Mouse (Mus musculus): ENCODE results near the gene Fancd2.

Fancd2 gene

DNA sequence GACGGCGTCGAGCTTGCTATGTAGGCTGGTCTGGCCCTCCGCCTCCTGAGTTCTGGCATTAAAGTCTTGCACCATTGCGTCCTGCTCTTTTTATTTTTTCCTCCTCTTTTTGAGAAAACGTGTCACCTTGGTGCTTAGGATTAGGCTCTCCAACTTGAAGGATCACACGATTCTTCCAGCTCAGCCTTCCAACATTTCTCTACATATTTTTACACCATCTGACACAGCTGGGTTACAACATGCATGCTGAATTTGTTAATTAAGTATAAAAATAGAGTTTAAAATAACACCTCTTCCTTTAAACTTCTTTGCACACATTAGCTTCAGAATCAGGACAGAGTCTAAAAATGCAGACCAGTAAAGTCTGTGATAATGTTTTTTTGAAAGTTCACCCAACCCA lies 77.8 kb downstream of the Fancd2 start:
- DNase-seq (ENCODE audit: low read depth, low spot score) = no peak

GRCm38 (mm10) chr6:113612258-113612969 lies 80.9 kb downstream of the Fancd2 start:
- DNase-seq (ENCODE audit: low read depth, low spot score) = no peak

DNA sequence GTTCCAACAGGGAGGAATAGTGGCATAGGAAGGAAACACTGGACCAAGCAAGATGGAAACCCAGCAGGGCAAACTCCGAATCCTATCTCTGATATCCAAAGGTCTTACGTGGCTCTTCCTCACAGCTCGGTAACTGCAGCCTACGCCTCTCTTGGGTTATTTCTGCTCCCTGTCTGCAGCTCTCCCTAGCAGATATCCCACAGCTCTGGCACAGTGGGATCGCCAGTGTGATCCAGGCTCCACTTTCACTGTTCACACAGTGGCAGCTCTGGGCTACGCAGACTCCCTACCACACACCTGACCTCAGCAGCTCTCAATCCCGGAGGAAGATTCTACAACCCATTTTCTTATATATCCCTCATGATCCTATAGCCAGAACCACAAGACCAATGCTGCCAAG lies 82.7 kb downstream of the Fancd2 start:
- DNase-seq (ENCODE audit: low read depth, low spot score) = no peak

GRCm38 (mm10) chr6:113614997-113615396 lies 83.5 kb downstream of the Fancd2 start:
- DNase-seq (ENCODE audit: low read depth, low spot score) = no peak

- DNase-seq (ENCODE audit: low read depth, low spot score) = no peak
Observed at GRCm38 (mm10) chr6:113615489-113615888, 84.0 kb downstream of the Fancd2 start.

GRCm38 (mm10) chr6:113623386-113623785 lies 91.9 kb downstream of the Fancd2 start:
- no peak for DNase-seq (ENCODE audit: low read depth, low spot score)

GRCm38 (mm10) chr6:113623941-113624751 lies 92.7 kb downstream of the Fancd2 start, which contains the start of gene Vhl:
Gene Vhl, plus strand, starts transcription at chr6:113623959.
- DNase-seq (ENCODE audit: low read depth, low spot score) = peak; percentile 66

GRCm38 (mm10) chr6:113624989-113625770 lies 93.7 kb downstream of the Fancd2 start:
- no peak for DNase-seq (ENCODE audit: low read depth, low spot score)

DNA sequence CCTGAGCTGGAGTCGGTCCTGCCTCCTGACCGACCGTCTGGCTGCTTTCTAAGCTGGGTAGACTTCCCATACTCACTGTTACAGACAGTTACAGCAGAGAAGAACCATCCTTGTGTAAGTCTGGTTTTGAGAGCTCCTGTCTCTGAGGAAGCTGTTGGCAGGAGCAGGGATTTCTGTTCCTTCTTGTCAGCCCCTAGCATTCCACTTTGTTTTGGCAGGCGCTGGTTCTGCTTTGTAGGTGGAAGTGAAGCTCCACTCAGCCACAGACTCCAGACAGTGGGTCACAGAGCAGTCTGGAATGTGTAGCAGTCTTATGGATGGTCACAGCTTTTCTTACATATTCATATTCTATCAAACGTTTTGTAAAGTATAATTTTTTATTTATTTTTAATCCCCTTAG lies 98.8 kb downstream of the Fancd2 start:
- no peak for DNase-seq (ENCODE audit: low read depth, low spot score)

GRCm38 (mm10) chr6:113632863-113633262 lies 101.4 kb downstream of the Fancd2 start:
- no peak for DNase-seq (ENCODE audit: low read depth, low spot score)

DNA sequence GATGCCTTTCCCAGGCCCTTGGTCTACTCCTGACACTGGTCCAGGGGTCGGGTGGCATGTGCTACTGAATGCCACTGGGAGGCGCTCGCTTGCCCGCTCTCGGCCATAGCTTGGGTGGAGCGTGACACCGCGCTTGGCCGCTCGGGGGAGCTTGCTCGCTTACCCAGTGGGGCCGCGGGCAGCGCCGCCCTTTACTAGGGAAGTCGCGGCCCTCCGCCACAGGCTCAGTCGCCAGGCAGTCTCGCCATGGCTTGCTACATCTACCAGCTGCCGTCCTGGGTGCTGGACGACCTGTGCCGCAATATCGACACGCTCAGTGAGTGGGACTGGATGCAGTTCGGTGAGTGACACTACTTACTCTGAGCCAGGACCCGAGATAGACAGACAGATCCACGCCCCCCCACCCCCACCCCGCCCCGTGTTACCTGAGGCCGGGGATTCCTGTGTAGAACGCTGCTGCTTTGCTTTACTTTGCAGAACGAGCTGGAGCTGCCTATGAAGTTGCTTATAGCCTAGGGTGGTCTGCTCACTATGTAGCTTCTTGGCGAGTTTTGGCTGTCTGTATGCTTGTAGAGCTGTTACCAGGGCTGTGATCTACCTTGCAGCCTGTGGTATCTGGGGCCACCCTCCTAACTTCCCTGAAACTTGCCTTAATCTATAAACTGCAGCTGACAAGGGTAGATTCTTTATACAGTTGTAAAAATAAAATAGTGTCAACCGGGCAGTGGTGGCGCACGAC lies 107.0 kb downstream of the Fancd2 start, which contains the start of gene Irak2:
Irak2 (plus strand) TSS at position 166 of the 739 bp plus-strand sequence.
- DNase-seq (ENCODE audit: low read depth, low spot score) = peak; percentile 75

- DNase-seq (ENCODE audit: low read depth, low spot score) = no peak
Observed at GRCm38 (mm10) chr6:113639201-113639600, 107.7 kb downstream of the Fancd2 start.

- DNase-seq (ENCODE audit: low read depth, low spot score) = no peak
Observed at GRCm38 (mm10) chr6:113642605-113643004, 111.1 kb downstream of the Fancd2 start.

DNA sequence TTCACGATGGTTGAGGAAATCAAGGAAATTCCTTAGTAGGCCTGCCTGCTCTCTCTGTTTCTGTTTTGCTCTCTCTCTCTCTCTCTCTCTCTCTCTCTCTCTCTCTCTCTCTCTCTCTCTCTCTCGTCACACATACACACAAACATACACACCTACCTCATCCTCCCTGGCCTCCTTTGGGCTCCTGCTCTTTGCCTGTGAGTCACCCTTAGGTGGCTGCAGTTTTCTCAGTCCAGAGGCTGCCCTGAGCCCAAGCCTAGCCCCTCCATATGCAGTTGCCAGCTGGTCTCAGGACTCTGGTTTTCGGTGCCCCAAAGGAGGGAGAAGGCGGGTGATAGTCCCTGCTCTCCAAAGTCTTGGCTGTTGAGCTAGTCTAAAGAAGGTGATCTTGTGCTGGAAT lies 111.5 kb downstream of the Fancd2 start:
- no peak for DNase-seq (ENCODE audit: low read depth, low spot score)

DNA sequence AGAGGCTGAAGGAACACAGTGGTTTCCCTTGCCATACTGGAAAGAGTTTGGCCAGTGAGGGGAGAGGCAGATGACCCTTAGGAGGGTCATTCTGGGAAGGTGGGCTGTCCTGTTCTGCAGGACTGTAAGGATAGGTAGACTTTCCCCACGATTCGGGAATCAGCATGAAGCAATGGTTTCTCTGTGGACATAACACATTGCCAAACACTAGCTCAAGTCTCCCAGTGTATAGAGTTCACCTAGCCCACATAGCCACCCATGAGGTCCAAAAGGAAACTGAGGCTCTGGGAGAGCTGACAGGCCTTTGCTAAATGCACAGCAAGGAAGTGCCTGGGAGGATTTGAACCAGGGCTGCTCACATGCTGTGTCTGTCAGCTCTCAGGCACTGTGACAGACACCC lies 112.5 kb downstream of the Fancd2 start:
- DNase-seq (ENCODE audit: low read depth, low spot score) = no peak

GRCm38 (mm10) chr6:113644808-113645207 lies 113.3 kb downstream of the Fancd2 start:
- no peak for DNase-seq (ENCODE audit: low read depth, low spot score)

All from c-Kit-negative CD71-positive TER-119-positive erythroid progenitor cells, embryonic 14.5 days (primary cell).